Mouse (Mus musculus) kidney, postnatal 0 days (tissue): ENCODE data around the gene Arfgef3. TPM values are rescaled to one million over a fixed set of nuclear protein-coding genes. Genes with fewer than 3 reads are reported as not detected.

Experiments
- ATAC-seq: fragments of 200-750 bp; cut with Nextera tagmentation; replicated peaks from 2 replicates; pipeline ENCODE4 v1.8.0; 2017; ENCODE audit warnings: low read depth, moderate number of reproducible peaks, moderate TSS enrichment, moderate library complexity; ENCODE audit not compliant: low FRiP score
- DNase-seq: peaks from one replicate; pipeline ENCODE4 v3.0.0-alpha.2; 2016; ENCODE audit warnings: low spot score
- H3K27ac ChIP-seq: fragments of 300-500 bp; sonication (generic); 2 replicates; pipeline ENCODE4 v1.5.1; 2014; ENCODE audit warnings: mild to moderate bottlenecking
- H3K27me3 ChIP-seq: fragments of 300-500 bp; sonication (generic); 2 replicates; pipeline ENCODE4 v1.6.1; 2014; ENCODE audit warnings: low read length, mixed read lengths; ENCODE audit not compliant: insufficient read depth
- H3K36me3 ChIP-seq: fragments of 300-500 bp; sonication (generic); 2 replicates; pipeline ENCODE4 v1.6.1; 2014; ENCODE audit warnings: low read length, mixed read lengths; ENCODE audit not compliant: insufficient read depth
- H3K4me1 ChIP-seq: fragments of 300-500 bp; sonication (generic); replicated peaks from 2 replicates; pipeline ENCODE4 v1.6.1; 2014; ENCODE audit warnings: antibody characterized with exemption, low read length, mixed read lengths; ENCODE audit not compliant: insufficient read depth
- H3K4me2 ChIP-seq: fragments of 300-500 bp; sonication (generic); 2 replicates; pipeline ENCODE4 v1.6.1; 2014; ENCODE audit warnings: mild to moderate bottlenecking, low read length, moderate library complexity, mixed read lengths
- H3K4me3 ChIP-seq: fragments of 300-500 bp; sonication (generic); replicated peaks from 2 replicates; pipeline ENCODE4 v1.5.1; 2014; ENCODE audit warnings: low read depth, low read length
- H3K9ac ChIP-seq: fragments of 300-500 bp; sonication (generic); 2 replicates; pipeline ENCODE4 v1.6.1; 2014; ENCODE audit warnings: low read depth, low read length
- H3K9me3 ChIP-seq: fragments of 300-500 bp; sonication (generic); replicated peaks from 2 replicates; pipeline ENCODE4 v1.6.1; 2016; ENCODE audit warnings: low read length, inconsistent platforms, mixed read lengths
- CTCF ChIP-seq: IDR thresholded peaks from 2 replicates; pipeline ENCODE4 v1.5.1; 2016; ENCODE audit warnings: antibody characterized with exemption, low read depth, mild to moderate bottlenecking, moderate library complexity
- WGBS: fragments of 180-500 bp; shearing (Covaris S2); extraction: QIAGEN DNeasy Blood & Tissue Kit; methylation state at CpG from one replicate; pipeline ENCODE4 v1.1.7; 2014; 5-methylcytosine and 5-hydroxymethylcytosine counted together
- polyA plus RNA-seq: library from polyadenylated mRNA; unstranded; fragments of >200 nt; fragmentation: Nextera tagmentation; extraction: Ambion mirVana; gene quantifications from 2 replicates; pipeline ENCODE4 v1.2.1, GENCODE M21; 2015

Arfgef3 gene
- polyA plus RNA-seq, 1 experiment from 2014 or later: 1.1 TPM

DNA sequence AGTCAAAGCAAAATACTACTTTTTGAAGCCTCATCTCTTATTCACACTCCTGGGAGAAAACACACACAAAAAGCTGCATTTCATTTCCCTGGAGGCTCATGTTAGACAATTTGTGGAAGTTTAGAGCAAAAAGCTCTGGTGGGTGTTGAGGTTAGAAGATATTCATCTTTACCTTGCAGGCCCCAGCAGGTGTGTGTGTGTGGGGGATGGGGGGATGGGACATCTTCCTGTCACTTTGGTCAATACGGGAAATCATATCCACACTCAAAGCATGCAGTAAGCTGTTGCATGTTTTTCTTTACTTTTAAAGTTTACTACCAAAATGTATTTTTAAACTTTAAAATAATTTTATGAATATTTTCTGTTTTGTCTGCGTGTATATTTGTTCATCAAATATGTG, 79.7 kb downstream of the Arfgef3 start:
- no peak for TF ChIP-seq CTCF
- Histone ChIP-seq H3K4me2 (no peak overlapping the region), H3K36me3 (no peaks in the 10 kb centered on the region), H3K4me3 (no peak overlapping the region), H3K27me3 (no peaks in the 10 kb centered on the region), H3K9ac (no peak overlapping the region), H3K4me1 (no peaks in the 10 kb centered on the region), H3K9me3 (no peaks in the 10 kb centered on the region), H3K27ac (no peak overlapping the region)
- no peak for DNase-seq
- WGBS: 87% methylated on average over 2 of the region's 2 CpGs
- ATAC-seq: no peak

DNA sequence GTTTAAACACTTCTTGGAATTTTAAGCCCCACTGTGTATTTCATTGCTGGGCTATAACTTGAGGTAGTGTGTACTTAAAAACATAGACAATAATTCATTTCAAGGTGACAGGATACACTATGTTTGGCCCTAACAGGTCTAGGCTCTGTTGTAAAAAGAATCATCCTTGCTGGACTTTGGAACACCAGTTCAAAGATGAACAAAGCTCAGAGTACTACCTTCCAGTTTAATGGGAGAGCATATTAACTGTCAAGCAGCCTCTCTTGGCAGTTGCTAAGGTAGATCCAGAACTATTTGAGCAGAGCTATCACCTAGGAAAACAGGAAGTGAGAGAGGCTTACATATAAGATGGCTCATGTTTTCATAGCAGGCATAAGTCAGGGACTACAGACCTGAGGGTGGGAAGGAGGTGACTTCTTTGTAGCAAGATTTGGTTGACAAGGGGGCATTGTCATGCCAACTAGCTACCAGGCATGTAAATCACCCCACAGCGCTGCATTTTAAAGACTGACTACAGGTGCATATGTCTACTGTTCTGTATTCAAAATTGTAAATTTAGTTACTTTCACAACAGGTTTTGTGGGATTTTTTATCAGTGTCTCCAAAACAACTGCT, 82.0 kb downstream of the Arfgef3 start:
- no peaks in the 10 kb centered on the region for H3K4me1 ChIP-seq
- no peak overlapping the region for H3K27ac ChIP-seq
- H3K4me3 ChIP-seq: no peak overlapping the region
- H3K4me2 ChIP-seq: no peak overlapping the region
- DNase-seq: no peak
- WGBS: 87% methylated on average over 1 of the region's 1 CpGs
- no peak for ATAC-seq
- H3K27me3 ChIP-seq: no peaks in the 10 kb centered on the region
- TF ChIP-seq CTCF: no peak
- H3K36me3 ChIP-seq: no peaks in the 10 kb centered on the region
- no peaks in the 10 kb centered on the region for H3K9me3 ChIP-seq
- H3K9ac ChIP-seq: no peak overlapping the region

DNA sequence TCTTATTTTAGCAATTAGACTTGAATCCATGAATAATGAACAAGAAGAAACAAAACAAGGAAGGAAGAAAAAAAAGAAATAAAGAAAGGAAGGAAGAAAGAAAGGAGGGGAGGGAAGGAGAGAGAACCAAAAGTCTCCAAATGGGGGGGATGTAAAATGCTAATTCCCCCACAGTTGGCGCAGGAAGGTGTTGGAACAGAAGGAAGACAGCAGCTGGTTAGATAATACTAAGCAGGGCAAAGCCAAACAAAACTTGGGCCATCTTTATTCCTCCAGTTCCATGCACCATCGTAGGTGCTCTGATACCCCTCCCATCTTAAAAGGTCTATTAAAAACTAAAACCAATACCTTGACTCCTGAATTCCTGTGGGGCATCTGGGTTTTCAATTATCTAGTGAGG, 82.8 kb downstream of the Arfgef3 start:
- DNase-seq (no peak), ATAC-seq (no peak)
- H3K27me3 ChIP-seq: no peaks in the 10 kb centered on the region
- H3K9ac ChIP-seq: no peak overlapping the region
- 89% methylated on average over 2 of the region's 2 CpGs for WGBS
- H3K27ac ChIP-seq: no peak overlapping the region
- no peak for TF ChIP-seq CTCF
- H3K9me3 ChIP-seq: no peaks in the 10 kb centered on the region
- H3K36me3 ChIP-seq: no peaks in the 10 kb centered on the region
- H3K4me3 ChIP-seq: no peak overlapping the region
- H3K4me2 ChIP-seq: no peak overlapping the region
- no peaks in the 10 kb centered on the region for H3K4me1 ChIP-seq

DNA sequence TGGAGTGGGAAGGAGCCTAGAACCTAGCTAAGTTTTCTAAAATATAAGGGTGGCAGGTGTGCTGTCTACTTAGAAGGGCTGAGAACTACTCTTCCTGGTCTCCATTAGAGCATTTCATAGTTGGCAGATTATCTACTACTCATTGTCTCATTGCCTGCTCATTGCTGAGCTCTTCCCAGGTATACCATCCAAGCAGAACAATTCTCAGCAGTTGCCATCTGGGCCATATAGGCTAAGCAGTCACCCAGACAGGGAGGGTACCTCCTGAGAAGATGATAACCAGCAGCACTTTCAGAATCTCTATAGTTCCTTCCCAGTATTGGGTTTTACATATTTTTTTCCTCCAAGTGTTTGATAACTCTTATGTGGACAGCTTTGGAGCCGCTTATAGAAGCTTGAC, 86.2 kb downstream of the Arfgef3 start:
- H3K4me3 ChIP-seq: no peak overlapping the region
- H3K4me1 ChIP-seq: no peaks in the 10 kb centered on the region
- no peak for TF ChIP-seq CTCF
- no peak overlapping the region for H3K4me2 ChIP-seq
- no peak overlapping the region for H3K27ac ChIP-seq
- H3K27me3 ChIP-seq: no peaks in the 10 kb centered on the region
- ATAC-seq (no peak), DNase-seq (no peak)
- 100% methylated on average over 1 of the region's 1 CpGs for WGBS
- no peaks in the 10 kb centered on the region for H3K9me3 ChIP-seq
- H3K9ac ChIP-seq: no peak overlapping the region
- H3K36me3 ChIP-seq: no peaks in the 10 kb centered on the region

DNA sequence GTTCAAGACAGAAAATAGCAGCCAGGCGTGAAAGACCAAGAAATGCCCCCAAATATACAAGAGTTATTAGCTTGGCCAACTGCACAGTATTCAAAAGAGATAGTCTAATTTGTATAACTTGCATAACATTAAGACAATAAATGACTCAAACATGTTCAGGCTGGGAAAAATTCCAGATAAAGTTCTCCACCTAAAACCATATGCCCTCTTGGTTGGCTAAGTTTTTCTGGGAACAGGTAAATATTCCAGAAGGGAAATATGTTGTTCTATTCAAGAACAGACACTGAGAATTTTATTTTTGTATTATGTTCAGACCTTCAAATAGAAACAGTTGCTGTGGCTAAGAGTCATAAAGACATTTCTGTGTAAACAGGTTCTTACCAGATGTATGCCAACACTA, 96.7 kb downstream of the Arfgef3 start:
- H3K4me2 ChIP-seq: no peak overlapping the region
- H3K27ac ChIP-seq: no peak overlapping the region
- ATAC-seq (no peak), DNase-seq (no peak)
- 61% methylated on average over 1 of the region's 1 CpGs for WGBS
- no peak for TF ChIP-seq CTCF
- H3K27me3 ChIP-seq: no peaks in the 10 kb centered on the region
- H3K9me3 ChIP-seq: no peaks in the 10 kb centered on the region
- no peaks in the 10 kb centered on the region for H3K4me1 ChIP-seq
- H3K9ac ChIP-seq: no peak overlapping the region
- H3K36me3 ChIP-seq: no peaks in the 10 kb centered on the region
- no peak overlapping the region for H3K4me3 ChIP-seq

DNA sequence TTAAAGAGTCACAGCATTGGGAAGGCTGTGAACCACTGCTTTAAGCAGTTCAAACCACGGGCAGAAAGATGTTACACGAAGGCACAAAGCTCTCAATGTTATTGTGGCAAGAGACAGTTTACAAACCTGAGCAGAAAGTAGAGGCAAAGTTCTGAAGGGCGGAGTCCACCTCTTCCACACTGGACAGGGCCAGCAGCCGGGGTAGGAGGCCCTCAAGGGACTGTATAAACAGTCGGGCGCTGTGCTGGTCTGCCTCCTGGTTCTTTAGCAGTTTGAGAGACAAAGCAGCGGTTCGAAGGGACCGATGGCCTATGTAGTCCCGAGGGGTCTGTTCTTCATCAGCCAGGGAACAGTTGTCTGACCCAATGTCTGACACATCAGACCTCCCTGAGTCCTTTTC, 97.7 kb downstream of the Arfgef3 start:
- H3K36me3 ChIP-seq: no peaks in the 10 kb centered on the region
- no peak overlapping the region for H3K9ac ChIP-seq
- no peak overlapping the region for H3K4me2 ChIP-seq
- WGBS: 85% methylated on average over 10 of the region's 10 CpGs
- no peak for DNase-seq
- H3K27ac ChIP-seq: no peak overlapping the region
- ATAC-seq: no peak
- no peaks in the 10 kb centered on the region for H3K27me3 ChIP-seq
- H3K4me1 ChIP-seq: no peaks in the 10 kb centered on the region
- no peak overlapping the region for H3K4me3 ChIP-seq
- TF ChIP-seq CTCF: no peak
- H3K9me3 ChIP-seq: no peaks in the 10 kb centered on the region

DNA sequence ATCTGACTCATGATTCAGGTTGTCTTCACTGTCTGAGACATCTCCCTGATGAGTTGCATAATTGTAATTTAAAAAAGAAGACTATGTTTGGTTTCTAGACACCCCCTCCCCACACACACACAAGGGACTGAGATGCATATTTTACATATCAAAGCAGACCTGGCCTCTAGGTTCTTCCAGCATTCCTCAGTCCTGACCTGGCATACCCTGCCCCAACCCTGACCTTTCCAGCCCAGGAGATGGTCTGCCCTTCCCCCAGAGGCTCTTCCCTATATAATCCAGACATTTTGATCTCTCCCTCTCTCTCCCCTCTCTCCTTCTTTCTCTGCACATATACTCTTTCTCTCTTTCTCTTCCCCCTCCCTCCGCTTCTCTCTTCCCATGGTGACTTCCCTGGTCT, 99.4 kb downstream of the Arfgef3 start:
- Histone ChIP-seq H3K9me3 (no peaks in the 10 kb centered on the region), H3K4me2 (no peak overlapping the region), H3K27me3 (no peaks in the 10 kb centered on the region), H3K9ac (no peak overlapping the region), H3K36me3 (no peaks in the 10 kb centered on the region), H3K4me1 (no peaks in the 10 kb centered on the region), H3K4me3 (no peak overlapping the region), H3K27ac (no peak overlapping the region)
- WGBS: 100% methylated on average over 1 of the region's 1 CpGs
- DNase-seq: no peak
- TF ChIP-seq CTCF: no peak
- no peak for ATAC-seq
